Mouse (Mus musculus) CH12.LX (cell line): ENCODE measurements around the gene Insrr. TPM values are rescaled to one million over a fixed set of nuclear protein-coding genes. Genes with fewer than 3 reads are reported as not detected.

ENCODE experiments used
- DNase-seq: peaks from one replicate; pipeline ENCODE4 v3.0.0-alpha.2; 2013; ENCODE audit errors: extremely low read depth
- H3K27ac ChIP-seq: 2 replicates; pipeline ENCODE4 v1.5.1; 2012; ENCODE audit warnings: low read depth, mild to moderate bottlenecking, control low read depth, moderate library complexity; ENCODE audit not compliant: insufficient read depth
- H3K27me3 ChIP-seq: replicated peaks from 2 replicates; pipeline ENCODE3; 2012; ENCODE audit warnings: inconsistent platforms
- H3K36me3 ChIP-seq, 2 experiments: replicated peaks in 1 of 2; 2 replicates each; pipeline versions ENCODE3 to v1.6.1; 2012; ENCODE audit warnings: inconsistent platforms in 1 of 2, low read length in 1 of 2, mild to moderate bottlenecking in 1 of 2, mixed read lengths in 1 of 2, moderate library complexity in 1 of 2; ENCODE audit not compliant: control insufficient read depth in 1 of 2, insufficient read depth in 1 of 2
- H3K4me1 ChIP-seq, 2 experiments: 2 replicates each; pipeline ENCODE4 v1.6.1; 2012; ENCODE audit warnings: inconsistent platforms in 1 of 2, moderate library complexity in 1 of 2; ENCODE audit not compliant: insufficient read depth in 2 of 2, control insufficient read depth in 1 of 2
- H3K4me2 ChIP-seq: 2 replicates; pipeline ENCODE4 v1.6.1; 2012; ENCODE audit warnings: low read depth, mild to moderate bottlenecking, control low read depth; ENCODE audit not compliant: poor library complexity, insufficient read depth, severe bottlenecking
- H3K4me3 ChIP-seq, 3 experiments: fragments of 150-350 bp in 1 of 3; sonication (generic) in 1 of 3; replicated peaks in 1 of 3; 2 replicates each; pipeline versions ENCODE3 to v1.5.1; 2011 to 2012; ENCODE audit warnings: low read depth in 2 of 3, low read length in 2 of 3, mild to moderate bottlenecking in 2 of 3, moderate library complexity in 2 of 3, control low read depth in 1 of 3, improper control_type of control experiment in 1 of 3, inconsistent platforms in 1 of 3, mixed read lengths in 1 of 3; ENCODE audit not compliant: poor library complexity in 1 of 3
- H3K79me2 ChIP-seq: replicated peaks from 2 replicates; pipeline ENCODE4 v1.6.1; 2012; ENCODE audit warnings: mild to moderate bottlenecking, moderate library complexity; ENCODE audit not compliant: control insufficient read depth, poor library complexity, insufficient read depth, severe bottlenecking; ENCODE audit errors: extremely low read depth
- H3K9ac ChIP-seq: 2 replicates; pipeline ENCODE4 v1.6.1; 2012; ENCODE audit warnings: low read depth, mild to moderate bottlenecking, control low read depth, moderate library complexity; ENCODE audit not compliant: insufficient read depth
- H3K9me3 ChIP-seq: replicated peaks from 2 replicates; pipeline ENCODE3; 2012; ENCODE audit warnings: low read length, inconsistent platforms, mixed read lengths
- BHLHE40 ChIP-seq: IDR thresholded peaks from 2 replicates; pipeline ENCODE4 v1.6.1; 2011; ENCODE audit warnings: mild to moderate bottlenecking, low read depth, low read length, improper control_type of control experiment
- CHD1 ChIP-seq: IDR thresholded peaks from 2 replicates; pipeline ENCODE4 v1.6.1; 2012; ENCODE audit warnings: low read depth, low read length, improper control_type of control experiment, inconsistent platforms
- CTCF ChIP-seq, 2 experiments: IDR thresholded peaks in 1 of 2; conservative IDR thresholded peaks in 1 of 2; 2 replicates each; pipeline ENCODE4 v1.5.1; 2011 to 2012; ENCODE audit warnings: low read depth in 2 of 2, low read length in 2 of 2, improper control_type of control experiment in 1 of 2, inconsistent platforms in 1 of 2, mild to moderate bottlenecking in 1 of 2, moderate library complexity in 1 of 2
- EP300 ChIP-seq: IDR thresholded peaks from 2 replicates; pipeline ENCODE4 v1.6.1; 2011; ENCODE audit warnings: low read length, improper control_type of control experiment
- ETS1 ChIP-seq: conservative IDR thresholded peaks from 2 replicates; pipeline ENCODE4 v1.6.1; 2012; ENCODE audit warnings: low read depth, mild to moderate bottlenecking, inconsistent platforms, low read length, improper control_type of control experiment, moderate library complexity
- GABPA ChIP-seq: IDR thresholded peaks from 2 replicates; pipeline ENCODE4 v1.6.1; 2012; ENCODE audit warnings: low read depth, low read length, improper control_type of control experiment, inconsistent platforms; ENCODE audit not compliant: insufficient replicate concordance
- IRF4 ChIP-seq: IDR thresholded peaks from 2 replicates; pipeline ENCODE4 v1.6.1; 2014; ENCODE audit warnings: low read depth, mild to moderate bottlenecking, inconsistent platforms, low read length, improper control_type of control experiment
- JUND ChIP-seq: conservative IDR thresholded peaks from 2 replicates; pipeline ENCODE4 v1.6.1; 2011; ENCODE audit warnings: low read depth, low read length, improper control_type of control experiment
- KAT2A ChIP-seq: IDR thresholded peaks from 2 replicates; pipeline ENCODE4 v1.6.1; 2012; ENCODE audit warnings: low read length, improper control_type of control experiment, inconsistent platforms; ENCODE audit not compliant: insufficient replicate concordance
- MAFK ChIP-seq: IDR thresholded peaks from 2 replicates; pipeline ENCODE4 v1.6.1; 2011; ENCODE audit warnings: low read length, improper control_type of control experiment; ENCODE audit not compliant: insufficient replicate concordance
- MAX ChIP-seq: IDR thresholded peaks from 2 replicates; pipeline ENCODE4 v1.6.1; 2011; ENCODE audit warnings: low read length, improper control_type of control experiment
- MAZ ChIP-seq: IDR thresholded peaks from 2 replicates; pipeline ENCODE4 v1.6.1; 2012; ENCODE audit warnings: low read depth, mild to moderate bottlenecking, inconsistent platforms, low read length, improper control_type of control experiment, moderate library complexity
- MEF2A ChIP-seq: IDR thresholded peaks from 2 replicates; pipeline ENCODE4 v1.6.1; 2014; ENCODE audit warnings: low read depth, mild to moderate bottlenecking, inconsistent platforms, low read length, improper control_type of control experiment, borderline replicate concordance
- MXI1 ChIP-seq: IDR thresholded peaks from 2 replicates; pipeline ENCODE4 v1.6.1; 2011; ENCODE audit warnings: mild to moderate bottlenecking, low read depth, low read length, improper control_type of control experiment
- MYC ChIP-seq: IDR thresholded peaks from 2 replicates; pipeline ENCODE4 v1.6.1; 2011; ENCODE audit warnings: low read depth, mild to moderate bottlenecking, improper control_type of control experiment, low read length
- NELFE ChIP-seq: IDR thresholded peaks from 2 replicates; pipeline ENCODE4 v1.6.1; 2011; ENCODE audit warnings: low read depth, low read length, improper control_type of control experiment
- NRF1 ChIP-seq: IDR thresholded peaks from 2 replicates; pipeline ENCODE4 v1.6.1; 2014; ENCODE audit warnings: low read depth, mild to moderate bottlenecking, inconsistent platforms, low read length, improper control_type of control experiment, moderate library complexity
- POLR2A ChIP-seq: IDR thresholded peaks from 2 replicates; pipeline ENCODE4 v1.6.1; 2011; ENCODE audit warnings: low read depth, mild to moderate bottlenecking, improper control_type of control experiment, low read length
- POLR2AphosphoS2 ChIP-seq: IDR thresholded peaks from 2 replicates; pipeline ENCODE4 v1.6.1; 2011; ENCODE audit warnings: low read depth, low read length, improper control_type of control experiment
- RCOR1 ChIP-seq: conservative IDR thresholded peaks from 2 replicates; pipeline ENCODE4 v1.6.1; 2012; ENCODE audit warnings: low read depth, mild to moderate bottlenecking, inconsistent platforms, low read length, improper control_type of control experiment
- SIN3A ChIP-seq: IDR thresholded peaks from 2 replicates; pipeline ENCODE4 v1.6.1; 2012; ENCODE audit warnings: low read length, improper control_type of control experiment, inconsistent platforms
- SMC3 ChIP-seq: IDR thresholded peaks from 2 replicates; pipeline ENCODE4 v1.6.1; 2011; ENCODE audit warnings: low read depth, low read length, improper control_type of control experiment
- TCF12 ChIP-seq: IDR thresholded peaks from 2 replicates; pipeline ENCODE4 v1.6.1; 2014; ENCODE audit warnings: low read depth, mild to moderate bottlenecking, inconsistent platforms, low read length, improper control_type of control experiment
- UBTF ChIP-seq: IDR thresholded peaks from 2 replicates; pipeline ENCODE4 v1.6.1; 2012; ENCODE audit warnings: low read depth, mild to moderate bottlenecking, inconsistent platforms, low read length, improper control_type of control experiment, moderate library complexity
- USF1 ChIP-seq: IDR thresholded peaks from 2 replicates; pipeline ENCODE4 v1.6.1; 2014; ENCODE audit warnings: low read depth, mild to moderate bottlenecking, inconsistent platforms, low read length, improper control_type of control experiment
- ZC3H11A ChIP-seq: IDR thresholded peaks from 2 replicates; pipeline ENCODE4 v1.6.1; 2012; ENCODE audit warnings: low read depth, mild to moderate bottlenecking, inconsistent platforms, low read length, improper control_type of control experiment
- dilution Hi-C: fragments of 300-500 bp; cut with MboI; formaldehyde crosslinking; loops from 2 replicates; pipeline ENCODE4 v1.14.3; 2020; ENCODE audit warnings: low sequenced_read_pairs; ENCODE audit not compliant: extremely low pct_unique_long_range_greater_than_20kb, extremely low pct_ligation_motif_present
- in situ Hi-C: fragments of 300-500 bp; cut with MboI; formaldehyde crosslinking; loops from 3 replicates; pipeline ENCODE4 v1.14.3; 2019; ENCODE audit warnings: low sequenced_read_pairs, low pct_ligation_motif_present, low pct_unique_long_range_greater_than_20kb, mixed read lengths
- polyA plus RNA-seq: library from polyadenylated mRNA; unstranded; fragments of >175 nt; gene quantifications from 2 replicates; pipeline ENCODE4 v1.2.1, GENCODE M21; 2012; ENCODE audit warnings: low read depth; ENCODE audit not compliant: insufficient read length
- total RNA-seq, 2 experiments: library from RNA; depleted of rRNA; stranded (reverse); fragments of 300-350 nt in 1 of 2; fragments of >200 nt in 1 of 2; gene quantifications; 2 replicates each; pipeline ENCODE4 v1.2.3; 2012 to 2014

Gene Insrr
- total and polyA plus RNA-seq, 3 experiments: 0.06 to 0.08 TPM; not detected in 1

GRCm38 (mm10) chr3:87829025-87829424 is 32.3 kb downstream of the Insrr start:
- no peak for DNase-seq
- H3K27me3 ChIP-seq: no peaks in the 10 kb centered on the region
- H3K4me2 ChIP-seq: no peak overlapping the region; the same call in 1 of the 2 replicates
- H3K9me3 ChIP-seq: no peaks in the 10 kb centered on the region
- H3K79me2 ChIP-seq: no peaks in the 10 kb centered on the region
- no peaks in the 10 kb centered on the region for H3K36me3 ChIP-seq
- no peak overlapping the region for H3K9ac ChIP-seq
- TF ChIP-seq GABPA (no peak), SMC3 (no peak), MEF2A (no peak), NELFE (no peak)
- no peak overlapping the region for H3K4me3 ChIP-seq
- no peak overlapping the region for H3K27ac ChIP-seq
- dilution Hi-C loops: no loop called here
- in situ Hi-C loops: no loop called here
- H3K4me1 ChIP-seq: peaks cover 8 to 26% of the 10 kb centered on the region in 2 experiments

- H3K27me3 ChIP-seq: no peaks in the 10 kb centered on the region
- H3K9me3 ChIP-seq: no peaks in the 10 kb centered on the region
- in situ Hi-C loops (no loop called here), dilution Hi-C loops (no loop called here)
- no peak overlapping the region for H3K27ac ChIP-seq
- peaks cover 8 to 26% of the 10 kb centered on the region in 2 experiments for H3K4me1 ChIP-seq
- no peak overlapping the region for H3K4me2 ChIP-seq
- H3K79me2 ChIP-seq: no peaks in the 10 kb centered on the region
- no peak overlapping the region for H3K9ac ChIP-seq
- no peak overlapping the region for H3K4me3 ChIP-seq
- peak; percentile 43 for DNase-seq
- H3K36me3 ChIP-seq: no peaks in the 10 kb centered on the region
- TF ChIP-seq POLR2A: no peak
- peak; percentile 5; the same call in 1 of the 2 replicates for TF ChIP-seq TCF12
- TF ChIP-seq KAT2A: no peak
- peak; percentile 27; the same call in 1 of the 2 replicates for TF ChIP-seq JUND
- TF ChIP-seq USF1: no peak; the same call in 1 of the 2 replicates
- no peak for TF ChIP-seq MXI1
- TF ChIP-seq UBTF: no peak
- peak; percentile 36 for TF ChIP-seq ETS1
- TF ChIP-seq MYC: peak; percentile 47; the same call in 1 of the 2 replicates
- no peak for TF ChIP-seq POLR2AphosphoS2
- no peak for TF ChIP-seq CTCF (conservative IDR thresholded peaks at IDR 0.05 in 1 of 2, IDR thresholded peaks at IDR 0.05 in 1 of 2; ENCODE audit: low read depth in 2 of 2, low read length in 2 of 2)
- TF ChIP-seq CHD1: no peak
- TF ChIP-seq MEF2A: 0 out of 2 replicates have a peak, but pooled peaks have one; percentile 4
- TF ChIP-seq GABPA: no peak
- TF ChIP-seq ZC3H11A: no peak
- TF ChIP-seq NRF1: no peak
- peak; percentile 74 for TF ChIP-seq IRF4
- peak; percentile 70; the same call in 1 of the 2 replicates for TF ChIP-seq MAX
- TF ChIP-seq MAZ: 0 out of 2 replicates have a peak, but pooled peaks have one; percentile 19
- peak; percentile 88 for TF ChIP-seq EP300
- no peak for TF ChIP-seq NELFE
- 0 out of 2 replicates have a peak, but pooled peaks have one; percentile 31 for TF ChIP-seq RCOR1
- TF ChIP-seq BHLHE40: peak; percentile 84
- no peak for TF ChIP-seq MAFK
- TF ChIP-seq SMC3: no peak
- peak; percentile 39; the same call in 1 of the 2 replicates for TF ChIP-seq SIN3A
These were observed 35.5 kb downstream of the Insrr start for GRCm38 (mm10) chr3:87832109-87832859.
